Mouse (Mus musculus): ENCODE results near the gene Mroh2a.

DNA sequence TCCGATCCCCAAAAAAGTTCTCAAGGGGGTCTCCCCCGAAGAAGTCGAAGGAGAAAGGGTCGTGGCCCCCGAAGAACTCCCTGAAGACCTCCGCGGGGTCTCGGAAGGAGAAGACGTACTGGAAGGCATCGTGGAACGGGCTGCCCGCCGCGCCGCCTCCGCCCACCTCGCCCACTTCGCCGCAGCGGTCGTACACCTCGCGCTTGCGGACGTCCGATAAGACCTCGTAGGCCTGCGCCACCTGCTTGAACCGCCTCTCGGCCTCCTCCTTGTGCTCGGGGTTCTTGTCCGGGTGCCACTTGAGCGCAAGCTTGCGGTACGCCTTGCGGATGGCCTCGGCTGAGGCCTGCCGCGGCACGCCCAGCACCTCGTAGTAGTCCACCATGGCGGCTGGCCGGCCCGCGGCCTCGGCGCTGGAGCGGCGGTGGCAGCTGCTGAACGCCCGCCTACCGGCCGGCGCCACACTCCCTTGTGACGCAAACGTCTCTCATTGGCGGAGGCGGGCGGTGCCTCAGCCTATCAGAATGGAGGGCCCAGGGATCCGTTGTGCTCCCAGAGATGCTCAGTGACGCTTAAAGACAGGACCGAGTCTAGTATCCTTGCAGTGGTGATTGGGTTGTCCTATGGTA, 21.4 kb upstream of the Mroh2a start, which contains the start of gene Dnajb3:
- TF ChIP-seq CTCF (conservative IDR thresholded peaks at IDR 0.05; ENCODE audit: insufficient read depth, insufficient read length, low read depth, low read length) (no peak), POLR2A (IDR thresholded peaks at IDR 0.05; ENCODE audit: low read depth, low read length) (no peak)

Measured in kidney, adult 2 months (tissue).